In genomic region chr1:84467664-84468063, GRCm38 (mm10) we compare ENCODE assay signal across 14 mouse cellular contexts.
"Had no signal": no experiment of that assay in that cellular context is flagged by ENCODE, and none has a peak within 500 bp of the region (broad histone marks: within the 10 kb centered on the region; RNA-seq: fewer than 3 reads in every experiment).

No protein-coding gene starts in this region.

- DNase-seq: kidney, adult 2 months; kidney, postnatal 14 days; lung, adult 2 months; lung, postnatal 36 days; right cerebral cortex, adult 18-20 months; thymus, postnatal 4 days had no signal

- H3K27ac ChIP-seq: kidney, embryonic 15.5 days; limb, embryonic 10.5 days; liver, embryonic 15.5 days; neural tube, embryonic 15.5 days; stomach, postnatal 0 days had no signal

- H3K4me2 ChIP-seq: kidney, embryonic 15.5 days; liver, embryonic 11.5 days; liver, embryonic 15.5 days; neural tube, embryonic 15.5 days had no signal

- H3K36me3 ChIP-seq: kidney, embryonic 15.5 days; limb, embryonic 10.5 days; liver, embryonic 15.5 days; neural tube, embryonic 15.5 days had no signal

- H3K4me3 ChIP-seq: kidney, embryonic 15.5 days; limb, embryonic 10.5 days; liver, embryonic 15.5 days; myocyte; neural tube, embryonic 15.5 days had no signal

- H3K4me1 ChIP-seq: kidney, embryonic 15.5 days; limb, embryonic 10.5 days; liver, embryonic 15.5 days; neural tube, embryonic 15.5 days had no signal

- ATAC-seq: lung, postnatal 0 days had no signal

- H3K9me3 ChIP-seq: kidney, embryonic 15.5 days; limb, embryonic 10.5 days; liver, embryonic 15.5 days; neural tube, embryonic 15.5 days had no signal

- H3K9ac ChIP-seq: kidney, embryonic 15.5 days; liver, embryonic 15.5 days; neural tube, embryonic 15.5 days had no signal

- H3K27me3 ChIP-seq: kidney, embryonic 15.5 days; liver, embryonic 15.5 days; neural tube, embryonic 15.5 days had no signal
